Mouse (Mus musculus): ENCODE results near the gene Dxo.
"Not testable (repeated sequence)": the region's sequence is repeated elsewhere in the genome, so short reads cannot be mapped to it uniquely, and the experiment has no call there.

GRCm38 (mm10) chr17:34810411-34810810 is 26.4 kb upstream of the Dxo start:
- not testable (repeated sequence) for TF ChIP-seq CTCF, POLR2A (IDR thresholded peaks at IDR 0.05; ENCODE audit: insufficient read depth, low read depth, low read length)

Measured in olfactory bulb, adult 2 months (tissue).